Mouse (Mus musculus) midbrain, embryonic 13.5 days (tissue): ENCODE results near the gene Dvl1. TPM values are rescaled to one million over a fixed set of nuclear protein-coding genes. Genes with fewer than 3 reads are reported as not detected.
A peak's percentile ranks its signal among the peaks of the same experiment; 100 is the strongest.

Experiments used
- ATAC-seq: fragments of 200-750 bp; cut with Nextera tagmentation; 2 replicates; pipeline ENCODE4 v1.8.0; 2017; ENCODE audit warnings: mild to moderate bottlenecking, moderate TSS enrichment, moderate library complexity
- H3K27ac ChIP-seq: fragments of 300-500 bp; sonication (generic); 2 replicates; pipeline ENCODE4 v1.5.1; 2015; ENCODE audit warnings: inconsistent platforms, mild to moderate bottlenecking, moderate library complexity
- H3K27me3 ChIP-seq: fragments of 300-500 bp; sonication (generic); 2 replicates; pipeline ENCODE4 v1.6.1; 2015; ENCODE audit warnings: mild to moderate bottlenecking, inconsistent platforms
- H3K36me3 ChIP-seq: fragments of 300-500 bp; sonication (generic); 2 replicates; pipeline ENCODE4 v1.6.1; 2015; ENCODE audit warnings: mild to moderate bottlenecking, inconsistent platforms
- H3K4me1 ChIP-seq: fragments of 300-500 bp; sonication (generic); replicated peaks from 2 replicates; pipeline ENCODE4 v1.6.1; 2015; ENCODE audit warnings: inconsistent platforms
- H3K4me2 ChIP-seq: fragments of 300-500 bp; sonication (generic); replicated peaks from 2 replicates; pipeline ENCODE4 v1.6.1; 2015; ENCODE audit warnings: moderate library complexity, mild to moderate bottlenecking, inconsistent platforms
- H3K4me3 ChIP-seq: fragments of 300-500 bp; sonication (generic); replicated peaks from 2 replicates; pipeline ENCODE4 v1.5.1; 2015; ENCODE audit warnings: mild to moderate bottlenecking, inconsistent platforms
- H3K9ac ChIP-seq: fragments of 300-500 bp; sonication (generic); replicated peaks from 2 replicates; pipeline ENCODE4 v1.6.1; 2015; ENCODE audit warnings: mild to moderate bottlenecking, inconsistent platforms
- H3K9me3 ChIP-seq: fragments of 300-500 bp; sonication (generic); 2 replicates; pipeline ENCODE4 v1.6.1; 2016; ENCODE audit warnings: mild to moderate bottlenecking, inconsistent platforms
- WGBS: fragments of 180-500 bp; shearing (Covaris S2); methylation state at CpG from one replicate; pipeline ENCODE4 v1.1.7; 2015; 5-methylcytosine and 5-hydroxymethylcytosine counted together
- polyA plus RNA-seq: library from polyadenylated mRNA; unstranded; fragments of >200 nt; fragmentation: Nextera tagmentation; extraction: Ambion mirVana; gene quantifications from 2 replicates; pipeline ENCODE4 v1.2.1, GENCODE M21; 2015

Dvl1 gene
- polyA plus RNA-seq, 1 experiment from 2014 or later: 8.4 TPM

GRCm38 (mm10) chr4:155841003-155841454, 6.2 kb upstream of the Dvl1 start:
- Histone ChIP-seq H3K4me2 (peak overlapping the region; percentile 60), H3K27me3 (peaks cover 21% of the 10 kb centered on the region), H3K27ac (no peak overlapping the region), H3K36me3 (no peaks in the 10 kb centered on the region), H3K4me3 (peak overlapping the region; percentile 35), H3K9ac (peak overlapping the region; percentile 56), H3K9me3 (no peaks in the 10 kb centered on the region), H3K4me1 (peaks cover 25% of the 10 kb centered on the region)
- peak; percentile 60 for ATAC-seq
- WGBS: under 1% methylated on average over 32 of the region's 32 CpGs

- Histone ChIP-seq H3K4me3 (peak overlapping the region; percentile 35; the same call in 1 of the 2 replicates), H3K36me3 (no peaks in the 10 kb centered on the region), H3K9me3 (no peaks in the 10 kb centered on the region), H3K4me2 (peak overlapping the region; percentile 60), H3K27ac (no peak overlapping the region), H3K4me1 (peaks cover 30% of the 10 kb centered on the region), H3K9ac (peak overlapping the region; percentile 56; the same call in 1 of the 2 replicates), H3K27me3 (peaks cover 21% of the 10 kb centered on the region)
- ATAC-seq: no peak
- WGBS: 44% methylated on average over 38 of the region's 38 CpGs
These were observed 5.4 kb upstream of the Dvl1 start for GRCm38 (mm10) chr4:155841651-155842270.

GRCm38 (mm10) chr4:155843231-155843630, 4.0 kb upstream of the Dvl1 start:
- Histone ChIP-seq H3K4me1 (peaks cover 37% of the 10 kb centered on the region), H3K9me3 (no peaks in the 10 kb centered on the region), H3K27ac (no peak overlapping the region), H3K9ac (no peak overlapping the region), H3K4me3 (no peak overlapping the region), H3K4me2 (no peak overlapping the region), H3K27me3 (peaks cover 21% of the 10 kb centered on the region), H3K36me3 (no peaks in the 10 kb centered on the region)
- WGBS: 94% methylated on average over 5 of the region's 5 CpGs
- ATAC-seq: no peak

GRCm38 (mm10) chr4:155847591-155848352, 570 bp downstream of the Dvl1 start:
- 1% methylated on average over 59 of the region's 69 CpGs for WGBS

GRCm38 (mm10) chr4:155848434-155849095, 1.4 kb downstream of the Dvl1 start:
- ATAC-seq: peak; percentile 0; the same call in 1 of the 2 replicates
- peak overlapping the region; percentile 81 for H3K4me2 ChIP-seq
- 58% methylated on average over 7 of the region's 7 CpGs for WGBS

More at GRCm38 (mm10) chr4:155847591-155848352, 570 bp downstream of the Dvl1 start:
- Histone ChIP-seq H3K27ac (peak overlapping the region; percentile 84), H3K4me3 (peak overlapping the region; percentile 81), H3K4me2 (peak overlapping the region; percentile 81), H3K36me3 (0 out of 2 replicates have a peak, but pooled peaks cover 7% of the 10 kb centered on the region), H3K9me3 (no peaks in the 10 kb centered on the region), H3K27me3 (0 out of 2 replicates have a peak, but pooled peaks cover 2% of the 10 kb centered on the region), H3K9ac (peak overlapping the region; percentile 93), H3K4me1 (peaks cover 45% of the 10 kb centered on the region)
- ATAC-seq: peak; percentile 53

GRCm38 (mm10) chr4:155849391-155849790, 2.2 kb downstream of the Dvl1 start:
- Histone ChIP-seq H3K4me2 (peak overlapping the region; percentile 81), H3K9me3 (no peaks in the 10 kb centered on the region), H3K27ac (no peak overlapping the region), H3K9ac (peak overlapping the region; percentile 93; the same call in 1 of the 2 replicates), H3K4me1 (peaks cover 45% of the 10 kb centered on the region), H3K36me3 (peaks cover 23% of the 10 kb centered on the region), H3K4me3 (peak overlapping the region; percentile 81; the same call in 1 of the 2 replicates), H3K27me3 (no peaks in the 10 kb centered on the region)
- no peak for ATAC-seq
- 89% methylated on average over 2 of the region's 2 CpGs for WGBS

More at GRCm38 (mm10) chr4:155848434-155849095, 1.4 kb downstream of the Dvl1 start:
- Histone ChIP-seq H3K27me3 (no peaks in the 10 kb centered on the region), H3K36me3 (peaks cover 15% of the 10 kb centered on the region; the same call in 1 of the 2 replicates), H3K4me3 (peak overlapping the region; percentile 81), H3K9me3 (no peaks in the 10 kb centered on the region), H3K4me1 (peaks cover 45% of the 10 kb centered on the region), H3K9ac (peak overlapping the region; percentile 93), H3K27ac (no peak overlapping the region)

GRCm38 (mm10) chr4:155849792-155850451, 2.7 kb downstream of the Dvl1 start:
- Histone ChIP-seq H3K36me3 (peaks cover 28% of the 10 kb centered on the region), H3K4me1 (peaks cover 45% of the 10 kb centered on the region), H3K27ac (no peak overlapping the region), H3K9ac (0 out of 2 replicates have a peak overlapping the region, but pooled peaks have one; percentile 16), H3K9me3 (no peaks in the 10 kb centered on the region), H3K4me3 (no peak overlapping the region), H3K4me2 (peak overlapping the region; percentile 81; the same call in 1 of the 2 replicates), H3K27me3 (no peaks in the 10 kb centered on the region)
- WGBS: 95% methylated on average over 3 of the region's 3 CpGs
- no peak for ATAC-seq

GRCm38 (mm10) chr4:155851368-155851767, 4.2 kb downstream of the Dvl1 start:
- Histone ChIP-seq H3K9me3 (no peaks in the 10 kb centered on the region), H3K9ac (no peak overlapping the region), H3K4me1 (peaks cover 44% of the 10 kb centered on the region), H3K4me3 (no peak overlapping the region), H3K27me3 (no peaks in the 10 kb centered on the region), H3K4me2 (no peak overlapping the region), H3K27ac (no peak overlapping the region), H3K36me3 (peaks cover 43% of the 10 kb centered on the region)
- ATAC-seq: no peak
- 83% methylated on average over 3 of the region's 3 CpGs for WGBS

- Histone ChIP-seq H3K4me2 (no peak overlapping the region), H3K9ac (no peak overlapping the region), H3K9me3 (no peaks in the 10 kb centered on the region)
These were observed 4.8 kb downstream of the Dvl1 start for GRCm38 (mm10) chr4:155851951-155852411.

GRCm38 (mm10) chr4:155853421-155853820, 6.2 kb downstream of the Dvl1 start:
- H3K27me3 ChIP-seq: no peaks in the 10 kb centered on the region
- no peak for ATAC-seq
- peaks cover 31% of the 10 kb centered on the region for H3K4me1 ChIP-seq
- H3K36me3 ChIP-seq: peaks cover 63% of the 10 kb centered on the region
- H3K9ac ChIP-seq: no peak overlapping the region
- H3K4me2 ChIP-seq: no peak overlapping the region
- no peak overlapping the region for H3K27ac ChIP-seq
- 89% methylated on average over 9 of the region's 9 CpGs for WGBS
- H3K4me3 ChIP-seq: no peak overlapping the region
- no peaks in the 10 kb centered on the region for H3K9me3 ChIP-seq

More at GRCm38 (mm10) chr4:155851951-155852411, 4.8 kb downstream of the Dvl1 start:
- no peak for ATAC-seq
- Histone ChIP-seq H3K36me3 (peaks cover 49% of the 10 kb centered on the region), H3K27ac (no peak overlapping the region), H3K4me3 (no peak overlapping the region), H3K27me3 (no peaks in the 10 kb centered on the region), H3K4me1 (peaks cover 38% of the 10 kb centered on the region)
- 84% methylated on average over 2 of the region's 2 CpGs for WGBS

GRCm38 (mm10) chr4:155854991-155855390, 7.8 kb downstream of the Dvl1 start:
- Histone ChIP-seq H3K27ac (no peak overlapping the region), H3K27me3 (no peaks in the 10 kb centered on the region), H3K4me2 (no peak overlapping the region), H3K4me1 (peaks cover 15% of the 10 kb centered on the region; the same call in 1 of the 2 replicates), H3K36me3 (peaks cover 79% of the 10 kb centered on the region), H3K9me3 (no peaks in the 10 kb centered on the region), H3K9ac (no peak overlapping the region), H3K4me3 (no peak overlapping the region)
- ATAC-seq: no peak
- 96% methylated on average over 12 of the region's 12 CpGs for WGBS
